Mouse (Mus musculus): ENCODE results near the gene Ssr3. TPM values are rescaled to one million over a fixed set of nuclear protein-coding genes. Genes with fewer than 3 reads are reported as not detected.

Ssr3 gene
- 458 and 500 TPM in 2 replicates for polyA plus RNA-seq (2011; ENCODE audit: insufficient read length, low read depth, missing spikeins)

- Histone ChIP-seq H3K4me1 (ENCODE audit: control insufficient read depth, insufficient read depth, low read length) (0 out of 2 replicates have a peak, but pooled peaks cover 4% of the 10 kb centered on the region), H3K4me3 (ENCODE audit: insufficient read depth, low read length) (peak within 1 kb of the TSS; percentile 90), H3K27ac (ENCODE audit: insufficient read depth, low read length) (peak within 1 kb of the TSS; percentile 56)
- TF ChIP-seq POLR2A (IDR thresholded peaks at IDR 0.05; ENCODE audit: low read depth, low read length) (peak; percentile 96), CTCF (IDR thresholded peaks at IDR 0.05; ENCODE audit: borderline replicate concordance, insufficient read depth, low read length) (no peak)
Measured at GRCm38 (mm10) chr3:65392421-65392817, at the start of gene Ssr3. Ssr3 (minus strand) TSS chr3:65392623.

- TF ChIP-seq POLR2A (IDR thresholded peaks at IDR 0.05; ENCODE audit: low read depth, low read length), result no peak
- no peak for TF ChIP-seq CTCF (IDR thresholded peaks at IDR 0.05; ENCODE audit: borderline replicate concordance, insufficient read depth, low read length)
- Histone ChIP-seq H3K4me1 (ENCODE audit: control insufficient read depth, insufficient read depth, low read length) (peaks cover 8% of the 10 kb centered on the region; the same call in 1 of the 2 replicates), H3K27ac (ENCODE audit: insufficient read depth, low read length) (peak overlapping the region; percentile 47), H3K4me3 (ENCODE audit: insufficient read depth, low read length) (no peak overlapping the region)
Measured at GRCm38 (mm10) chr3:65441586-65442111, 49.2 kb upstream of the Ssr3 start.

GRCm38 (mm10) chr3:65438511-65439228 lies 46.2 kb upstream of the Ssr3 start:
- no peak overlapping the region for H3K27ac ChIP-seq (ENCODE audit: insufficient read depth, low read length)
- H3K4me3 ChIP-seq (ENCODE audit: insufficient read depth, low read length), result no peak overlapping the region
- peaks cover 8% of the 10 kb centered on the region; the same call in 1 of the 2 replicates for H3K4me1 ChIP-seq (ENCODE audit: control insufficient read depth, insufficient read depth, low read length)
- no peak for TF ChIP-seq POLR2A (IDR thresholded peaks at IDR 0.05; ENCODE audit: low read depth, low read length)
- TF ChIP-seq CTCF (IDR thresholded peaks at IDR 0.05; ENCODE audit: borderline replicate concordance, insufficient read depth, low read length), result no peak

DNA sequence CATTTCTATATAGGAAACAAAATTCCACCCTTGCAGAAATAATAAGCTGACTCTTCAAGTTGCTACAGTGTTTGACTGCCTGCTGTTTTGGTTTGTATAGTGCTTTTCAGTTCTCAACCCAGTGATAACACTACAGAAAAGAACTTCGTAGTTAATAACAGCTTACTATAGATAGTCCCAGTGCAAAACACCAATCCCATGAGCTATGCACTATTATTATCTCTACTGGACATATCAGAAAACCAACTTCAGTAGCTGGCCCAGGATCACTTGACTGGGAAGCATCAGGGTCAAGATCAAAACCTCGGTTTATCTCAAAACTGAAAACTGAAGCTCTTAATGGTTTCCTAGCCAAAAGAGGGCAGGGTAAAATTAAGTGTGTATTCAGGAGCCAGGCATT lies 43.4 kb upstream of the Ssr3 start:
- Histone ChIP-seq H3K4me3 (ENCODE audit: insufficient read depth, low read length) (no peak overlapping the region), H3K27ac (ENCODE audit: insufficient read depth, low read length) (peak overlapping the region; percentile 32; the same call in 1 of the 2 replicates), H3K4me1 (ENCODE audit: control insufficient read depth, insufficient read depth, low read length) (no peaks in the 10 kb centered on the region)
- TF ChIP-seq CTCF (IDR thresholded peaks at IDR 0.05; ENCODE audit: borderline replicate concordance, insufficient read depth, low read length) (no peak), POLR2A (IDR thresholded peaks at IDR 0.05; ENCODE audit: low read depth, low read length) (no peak)

DNA sequence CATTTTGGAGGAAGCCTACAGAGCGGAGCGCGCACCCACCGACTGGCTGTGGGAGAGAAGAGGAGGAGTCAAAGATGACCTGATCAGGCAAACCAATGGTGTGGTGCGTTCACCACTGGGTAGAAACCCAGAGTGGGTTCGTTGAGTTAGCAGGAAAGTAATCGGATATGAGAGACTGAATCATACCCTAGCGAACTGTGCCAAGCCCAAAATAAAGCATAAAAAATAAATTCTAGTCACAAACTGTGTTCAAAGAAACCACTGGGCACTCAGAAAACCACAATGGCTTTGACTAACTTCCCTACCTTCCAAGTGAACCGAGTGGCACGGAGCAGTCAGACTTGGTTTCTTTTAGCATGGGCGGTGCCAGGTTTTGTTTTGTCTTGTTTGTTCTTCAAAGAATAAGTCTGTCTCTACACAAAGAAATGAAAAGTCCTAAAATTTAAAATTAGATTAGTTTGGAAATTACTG lies 42.7 kb upstream of the Ssr3 start:
- Histone ChIP-seq H3K4me3 (ENCODE audit: insufficient read depth, low read length) (no peak overlapping the region), H3K4me1 (ENCODE audit: control insufficient read depth, insufficient read depth, low read length) (no peaks in the 10 kb centered on the region), H3K27ac (ENCODE audit: insufficient read depth, low read length) (peak overlapping the region; percentile 30; the same call in 1 of the 2 replicates)
- TF ChIP-seq POLR2A (IDR thresholded peaks at IDR 0.05; ENCODE audit: low read depth, low read length) (no peak), CTCF (IDR thresholded peaks at IDR 0.05; ENCODE audit: borderline replicate concordance, insufficient read depth, low read length) (no peak)

- TF ChIP-seq CTCF (IDR thresholded peaks at IDR 0.05; ENCODE audit: borderline replicate concordance, insufficient read depth, low read length) (no peak), POLR2A (IDR thresholded peaks at IDR 0.05; ENCODE audit: low read depth, low read length) (no peak)
- H3K27ac ChIP-seq (ENCODE audit: insufficient read depth, low read length), result no peak overlapping the region
- H3K4me3 ChIP-seq (ENCODE audit: insufficient read depth, low read length), result no peak overlapping the region
- H3K4me1 ChIP-seq (ENCODE audit: control insufficient read depth, insufficient read depth, low read length), result no peaks in the 10 kb centered on the region
Measured at GRCm38 (mm10) chr3:65432236-65432635, 39.8 kb upstream of the Ssr3 start.

- no peak overlapping the region for H3K4me3 ChIP-seq (ENCODE audit: insufficient read depth, low read length)
- no peak overlapping the region for H3K27ac ChIP-seq (ENCODE audit: insufficient read depth, low read length)
- H3K4me1 ChIP-seq (ENCODE audit: control insufficient read depth, insufficient read depth, low read length), result no peaks in the 10 kb centered on the region
- TF ChIP-seq POLR2A (IDR thresholded peaks at IDR 0.05; ENCODE audit: low read depth, low read length) (no peak), CTCF (IDR thresholded peaks at IDR 0.05; ENCODE audit: borderline replicate concordance, insufficient read depth, low read length) (no peak)
Measured at GRCm38 (mm10) chr3:65419706-65420105, 27.3 kb upstream of the Ssr3 start.

DNA sequence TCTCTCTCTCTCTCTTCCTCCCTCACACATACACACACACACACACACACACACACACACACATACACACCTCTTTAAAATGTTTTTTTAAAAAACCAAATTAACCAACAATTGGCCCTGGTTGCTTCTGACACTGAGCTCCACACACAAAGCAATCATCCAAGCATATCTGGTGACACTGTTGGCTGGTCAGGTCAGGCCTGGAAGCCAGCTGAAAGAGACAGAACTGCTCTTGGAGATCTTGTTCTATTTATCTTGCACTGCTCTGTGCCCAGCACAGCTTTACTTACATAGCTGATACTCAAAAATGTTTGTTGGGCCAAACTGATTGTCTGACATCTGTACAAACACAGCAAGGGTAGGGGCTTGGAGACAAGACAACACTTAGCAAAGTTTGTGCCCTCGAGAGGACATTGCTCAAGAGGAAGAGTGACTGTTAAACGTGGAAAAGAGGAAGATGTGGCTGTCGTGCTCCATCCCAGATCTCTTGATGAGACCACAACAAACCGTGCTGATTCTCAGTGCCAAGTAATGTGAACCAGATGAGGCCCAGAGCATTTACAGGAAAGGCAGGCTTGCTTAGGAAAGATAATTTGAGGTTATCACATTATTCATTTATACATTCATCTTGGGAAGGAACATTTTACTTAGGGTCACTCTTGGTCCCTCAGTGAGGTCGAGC lies 25.6 kb upstream of the Ssr3 start:
- TF ChIP-seq CTCF (IDR thresholded peaks at IDR 0.05; ENCODE audit: borderline replicate concordance, insufficient read depth, low read length) (no peak), POLR2A (IDR thresholded peaks at IDR 0.05; ENCODE audit: low read depth, low read length) (no peak)
- no peaks in the 10 kb centered on the region for H3K4me1 ChIP-seq (ENCODE audit: control insufficient read depth, insufficient read depth, low read length)
- H3K4me3 ChIP-seq (ENCODE audit: insufficient read depth, low read length), result no peak overlapping the region
- no peak overlapping the region for H3K27ac ChIP-seq (ENCODE audit: insufficient read depth, low read length)

- Histone ChIP-seq H3K4me3 (ENCODE audit: insufficient read depth, low read length) (no peak overlapping the region), H3K27ac (ENCODE audit: insufficient read depth, low read length) (no peak overlapping the region), H3K4me1 (ENCODE audit: control insufficient read depth, insufficient read depth, low read length) (no peaks in the 10 kb centered on the region)
- TF ChIP-seq POLR2A (IDR thresholded peaks at IDR 0.05; ENCODE audit: low read depth, low read length), result no peak
- no peak for TF ChIP-seq CTCF (IDR thresholded peaks at IDR 0.05; ENCODE audit: borderline replicate concordance, insufficient read depth, low read length)
Measured at GRCm38 (mm10) chr3:65416571-65416970, 24.1 kb upstream of the Ssr3 start.
